Mouse (Mus musculus): ENCODE measurements at regions not wholly inside any gene's neighbourhood (a gene's known extent, or its start where the extent isn't known, plus 50 kb on each side); places are given as distances from the start of the nearest gene placed in this dataset.

DNA sequence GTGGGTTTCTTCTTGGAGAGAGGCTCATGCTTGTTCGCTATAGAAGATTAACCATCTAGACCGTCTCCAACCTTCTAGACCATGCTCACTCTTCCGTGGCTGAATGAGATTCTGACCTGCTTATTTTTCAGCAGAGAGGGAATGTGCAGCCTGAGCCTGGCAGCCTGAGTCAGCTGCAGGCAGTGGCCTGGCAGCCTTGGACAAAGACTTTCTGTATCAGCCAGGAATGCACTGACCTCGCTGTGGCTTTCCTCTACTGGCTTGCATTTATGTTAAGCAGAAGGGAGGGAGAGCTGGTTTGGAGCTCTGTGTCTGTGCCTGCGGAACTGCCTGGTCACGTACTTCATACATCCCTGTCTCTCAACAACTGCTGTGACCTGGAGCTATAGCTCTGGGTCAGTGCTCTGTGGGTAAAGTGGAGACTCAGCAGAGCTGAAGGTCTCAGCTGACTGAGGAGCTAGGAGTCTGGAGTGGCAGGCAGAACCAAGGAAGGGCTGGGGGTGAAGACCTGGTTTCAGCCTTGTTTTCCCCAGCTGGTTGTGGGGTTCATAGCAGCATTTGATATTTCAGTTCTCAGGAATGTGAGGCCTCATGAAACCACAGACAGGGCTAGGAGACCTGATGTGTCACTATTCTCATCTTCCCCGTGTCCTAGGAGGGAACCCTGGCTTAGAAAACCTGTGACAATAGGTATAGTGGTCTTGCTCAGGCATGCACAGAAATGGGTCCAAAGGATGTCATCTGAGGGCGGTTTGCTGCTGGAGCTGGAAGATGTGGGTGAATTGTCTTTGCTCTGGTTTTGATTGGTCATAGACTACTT, 207.2 kb upstream of the Ncam1 start:
- DNase-seq, result peak; percentile 4

- no peak for DNase-seq
These were observed 204.0 kb upstream of the Ncam1 start for GRCm38 (mm10) chr9:50002695-50003094.

GRCm38 (mm10) chr9:50000497-50001404, 202.0 kb upstream of the Ncam1 start:
- DNase-seq, result peak; percentile 7

DNA sequence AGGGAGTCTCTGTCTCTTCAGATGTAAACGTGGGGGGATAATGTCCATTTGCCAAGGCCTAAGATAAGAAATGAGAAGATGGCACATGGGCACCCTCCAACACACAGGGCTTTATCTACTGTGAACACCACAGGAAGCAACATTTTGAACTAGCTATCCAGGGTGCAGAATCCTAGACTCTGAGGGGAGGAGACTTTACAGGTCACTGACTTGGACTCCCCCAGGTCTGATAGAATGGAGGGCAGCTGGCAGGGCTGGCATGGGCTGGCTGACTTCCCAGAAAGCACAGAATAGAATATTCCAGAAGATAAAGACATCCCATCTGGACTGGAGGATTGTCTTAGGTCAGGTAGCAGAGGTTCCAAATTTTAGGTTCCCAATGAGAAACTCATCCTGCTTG, 201.2 kb upstream of the Ncam1 start:
- DNase-seq, result no peak

DNA sequence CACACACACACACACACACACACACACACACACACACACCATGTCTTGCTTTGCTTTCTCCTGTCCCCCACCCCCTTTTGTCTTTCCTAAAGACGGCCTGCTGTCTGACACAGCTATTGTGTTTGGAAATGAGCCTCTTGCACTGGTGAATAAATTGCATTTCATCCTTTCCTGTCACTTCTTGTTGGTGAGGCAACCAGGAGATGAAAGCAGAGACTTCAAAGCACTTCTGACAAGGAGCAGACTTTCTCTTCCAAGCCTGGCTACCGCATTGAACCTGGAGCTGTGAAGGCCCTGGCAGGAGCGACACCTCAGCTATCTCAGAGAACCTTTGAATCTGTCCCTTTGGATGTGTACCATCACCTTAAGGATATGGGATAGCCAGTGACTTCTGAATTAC, 199.4 kb upstream of the Ncam1 start:
- no peak for DNase-seq

DNA sequence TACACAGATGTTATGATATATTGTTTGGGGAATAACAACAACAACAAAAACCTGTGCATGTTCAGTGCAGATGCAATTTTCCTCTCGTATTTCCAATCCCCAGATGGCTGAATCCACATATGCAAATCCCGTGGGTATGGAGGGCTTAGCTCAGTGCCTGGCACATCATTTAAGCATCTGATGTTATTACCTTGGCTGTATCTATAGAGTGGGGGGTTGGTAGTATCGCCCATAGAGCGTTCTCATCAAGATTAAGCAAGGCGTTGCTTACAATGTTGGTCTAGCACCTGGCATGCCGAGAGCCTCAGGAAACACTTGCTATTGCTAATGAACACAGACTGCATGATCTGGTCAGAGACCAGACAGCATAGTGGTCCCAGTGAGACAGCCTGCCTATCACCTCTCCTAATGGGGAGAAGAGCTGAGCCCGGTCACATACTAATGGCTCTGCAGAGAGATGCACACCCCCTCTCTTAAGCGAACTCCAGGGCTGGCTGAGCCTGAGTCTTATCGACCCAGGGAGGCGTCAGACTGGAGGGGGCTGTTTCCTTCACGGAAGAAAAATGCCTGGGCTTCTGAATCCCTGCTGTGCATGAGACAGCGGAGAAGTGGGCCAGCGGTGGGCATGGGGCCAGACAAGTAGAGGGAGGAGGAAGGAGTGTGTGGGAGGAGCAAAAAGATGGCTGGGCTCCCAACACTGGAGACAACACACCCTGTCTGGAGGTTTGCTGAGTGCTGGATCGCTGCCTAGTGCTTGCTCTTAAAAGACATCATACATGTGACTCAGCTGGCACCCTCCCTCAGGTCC, 190.9 kb upstream of the Ncam1 start:
- peak; percentile 91 for DNase-seq

- no peak for DNase-seq
These were observed 189.3 kb upstream of the Ncam1 start for GRCm38 (mm10) chr9:49988064-49988463.

DNA sequence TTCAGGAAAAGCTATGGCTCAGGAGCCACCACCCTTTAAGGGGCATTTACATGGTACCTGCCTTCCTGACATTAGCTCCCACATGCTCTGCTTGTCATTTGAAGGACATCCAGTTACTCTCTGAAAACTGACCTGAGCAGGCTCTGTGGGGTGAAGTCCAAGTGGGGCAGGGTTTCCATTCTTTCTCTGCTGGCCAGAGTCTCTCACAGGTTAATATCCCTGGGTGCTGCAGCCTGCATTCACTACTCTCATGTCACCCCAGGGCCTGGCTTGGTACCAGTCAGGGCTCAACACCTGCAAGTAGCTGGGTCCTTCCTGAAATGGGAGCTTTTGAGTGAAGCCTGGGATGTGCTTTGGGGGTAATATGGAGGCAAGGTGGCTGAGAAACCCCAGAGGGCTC, 188.8 kb upstream of the Ncam1 start:
- DNase-seq, result no peak

GRCm38 (mm10) chr9:49980344-49981207, 181.9 kb upstream of the Ncam1 start:
- peak; percentile 31 for DNase-seq

GRCm38 (mm10) chr9:49975938-49976671, 177.4 kb upstream of the Ncam1 start:
- peak; percentile 67 for DNase-seq

DNA sequence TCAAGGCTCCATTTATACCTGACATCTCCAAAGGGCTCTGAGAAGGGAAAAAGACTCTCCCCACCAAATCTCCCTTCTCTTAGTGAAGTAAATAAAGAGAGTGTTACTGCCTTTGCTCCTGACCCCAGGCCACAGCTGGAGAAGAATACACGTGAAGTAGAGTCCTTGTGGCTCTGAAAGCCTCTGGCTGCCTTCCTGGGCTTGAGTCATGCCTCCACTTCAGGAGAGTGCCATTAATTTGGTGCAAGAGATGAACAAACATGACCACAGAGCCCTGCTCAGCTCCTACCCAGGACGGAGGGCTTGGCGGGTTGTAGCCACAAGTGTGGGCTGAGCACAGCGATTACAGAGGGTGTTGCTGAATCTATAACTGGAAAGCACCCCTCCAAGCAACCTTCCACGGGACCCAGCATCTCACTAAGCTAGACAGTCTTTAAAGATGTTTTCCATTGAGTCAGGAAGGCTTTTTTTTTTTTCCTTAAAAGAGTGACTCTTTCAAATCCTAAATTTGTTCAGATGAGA, 175.3 kb upstream of the Ncam1 start:
- DNase-seq, result peak; percentile 34

- no peak for DNase-seq
These were observed 170.7 kb upstream of the Ncam1 start for GRCm38 (mm10) chr9:49969429-49969828.

- DNase-seq, result no peak
These were observed 165.9 kb upstream of the Ncam1 start for GRCm38 (mm10) chr9:49964666-49965065.

GRCm38 (mm10) chr9:49962561-49963071, 163.9 kb upstream of the Ncam1 start:
- no peak for DNase-seq

- DNase-seq, result peak; percentile 42
These were observed 163.2 kb upstream of the Ncam1 start for GRCm38 (mm10) chr9:49961965-49962364.

DNA sequence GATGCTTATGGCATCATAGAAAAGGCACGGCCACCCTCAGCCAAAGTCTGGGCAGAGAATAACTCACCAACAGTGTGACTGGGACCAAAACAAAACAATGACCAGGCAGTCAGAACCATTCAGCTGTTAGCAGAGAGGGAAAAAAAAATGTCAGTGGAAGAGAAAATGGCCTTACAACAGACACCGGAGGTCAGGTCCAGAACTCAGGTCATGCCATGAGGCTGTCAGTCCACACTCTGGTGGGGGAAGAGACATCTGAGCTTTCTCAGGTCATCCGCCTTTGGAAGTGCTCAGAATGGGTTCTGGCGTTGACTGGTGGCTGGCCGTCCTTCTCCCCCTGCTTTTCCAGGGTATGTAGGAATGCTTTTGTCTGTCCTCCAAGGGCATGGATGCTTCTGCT, 162.6 kb upstream of the Ncam1 start:
- DNase-seq, result no peak

- DNase-seq, result no peak
These were observed 161.3 kb upstream of the Ncam1 start for GRCm38 (mm10) chr9:49959987-49960386.

DNA sequence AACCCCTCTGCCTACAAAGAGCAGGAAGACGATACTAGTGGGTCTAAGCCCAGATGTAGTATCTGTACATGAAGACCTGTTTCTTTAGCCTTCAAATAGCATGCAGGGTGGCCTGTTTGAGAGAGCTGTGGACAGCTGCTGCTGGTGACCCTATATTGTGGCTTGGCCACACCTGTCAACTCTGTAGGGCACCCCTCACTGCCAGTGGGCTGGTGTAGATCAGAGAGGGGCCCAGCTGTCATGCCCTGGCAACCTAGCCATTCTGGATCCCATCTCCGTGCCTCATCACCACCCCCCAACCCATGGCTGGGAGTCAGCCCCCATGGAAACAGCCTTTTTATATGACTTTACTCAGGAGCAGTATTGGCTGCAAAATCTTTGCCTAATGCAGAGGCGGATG, 160.2 kb upstream of the Ncam1 start:
- DNase-seq, result no peak

DNA sequence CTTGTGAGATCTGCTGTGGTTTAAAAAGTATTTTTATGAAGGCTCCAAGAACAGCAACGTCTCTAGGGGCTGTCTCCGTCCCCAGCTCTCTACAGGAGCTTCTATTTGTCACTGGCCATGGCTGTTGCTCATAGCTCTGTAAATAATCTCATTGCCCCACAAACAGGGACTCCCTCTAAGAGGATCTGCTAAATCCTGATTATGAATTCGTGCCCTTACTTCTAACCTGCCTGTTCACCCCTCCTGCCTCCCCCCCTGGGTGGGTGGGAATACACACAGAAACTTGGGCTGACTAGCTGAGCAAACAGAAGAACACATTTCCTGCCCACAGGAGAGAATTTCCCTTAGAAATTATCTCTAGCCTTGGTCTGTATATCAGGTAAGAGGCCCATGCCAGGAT, 155.9 kb upstream of the Ncam1 start:
- DNase-seq, result no peak

DNA sequence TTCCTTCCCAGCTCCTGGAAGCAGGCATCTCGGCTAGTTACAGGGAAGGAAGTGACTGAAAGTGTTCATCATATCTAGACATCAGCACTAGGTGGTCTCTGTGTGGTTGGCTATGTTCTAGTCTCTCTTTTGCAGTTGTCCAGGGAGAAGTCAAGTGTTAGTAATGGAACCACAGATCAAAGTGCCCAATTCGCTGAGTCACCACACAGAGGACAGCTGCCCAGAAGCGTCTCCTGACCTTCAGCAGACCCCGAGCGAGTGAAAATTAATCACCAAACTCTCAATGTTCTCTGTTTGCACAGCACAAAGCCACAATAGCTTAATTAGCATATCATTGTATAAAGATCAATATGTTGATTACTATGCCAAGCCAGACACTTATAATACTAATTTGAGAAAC, 151.6 kb upstream of the Ncam1 start:
- DNase-seq, result no peak

DNA sequence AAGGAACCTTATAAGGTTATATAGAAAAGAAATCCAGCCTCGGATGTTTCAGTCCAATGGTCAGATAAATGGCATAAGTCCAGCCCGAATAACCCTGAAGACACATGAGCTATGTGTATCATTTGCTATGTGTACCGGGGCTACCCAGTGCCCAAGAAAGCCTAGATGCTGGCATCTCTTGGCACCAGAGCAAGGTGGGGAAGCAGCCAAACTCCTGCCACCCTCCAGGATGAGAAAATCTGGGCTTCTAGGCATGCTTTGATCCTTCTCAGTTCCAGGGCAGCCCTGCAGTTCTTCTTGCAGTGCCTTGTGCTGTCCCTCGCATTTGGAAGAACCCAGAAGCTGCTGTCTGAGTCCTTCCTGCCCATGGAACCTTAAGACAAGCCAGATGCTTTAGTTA, 149.8 kb upstream of the Ncam1 start:
- no peak for DNase-seq
